Mouse (Mus musculus): ENCODE measurements around the gene Adam11.

Gene Adam11

DNA sequence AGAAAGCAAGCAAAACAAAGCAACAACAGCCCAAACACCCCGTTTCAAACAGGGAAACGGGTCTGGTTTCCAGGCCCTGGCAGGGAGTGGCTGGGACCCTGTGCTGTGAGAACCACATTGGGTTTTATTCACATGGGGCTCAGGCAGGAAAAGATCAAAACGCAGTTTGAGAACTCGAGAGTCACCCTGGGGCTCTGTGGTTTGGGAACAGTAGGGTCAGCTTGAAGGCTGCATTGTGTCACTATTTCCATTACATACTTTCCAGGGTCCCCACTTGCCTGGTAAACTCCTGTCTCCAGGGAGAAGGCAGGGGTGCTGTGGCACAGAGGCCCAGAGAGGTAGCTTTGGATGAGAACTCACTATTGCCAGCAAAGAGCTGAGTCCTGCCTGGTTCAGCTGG is 65.9 kb downstream of the Adam11 start:
- no peak for DNase-seq (ENCODE audit: low spot score in 2 of 2)

Data from frontal cortex, postnatal 14 days (tissue).